Mouse (Mus musculus): ENCODE measurements around the gene Uap1l1.

DNA sequence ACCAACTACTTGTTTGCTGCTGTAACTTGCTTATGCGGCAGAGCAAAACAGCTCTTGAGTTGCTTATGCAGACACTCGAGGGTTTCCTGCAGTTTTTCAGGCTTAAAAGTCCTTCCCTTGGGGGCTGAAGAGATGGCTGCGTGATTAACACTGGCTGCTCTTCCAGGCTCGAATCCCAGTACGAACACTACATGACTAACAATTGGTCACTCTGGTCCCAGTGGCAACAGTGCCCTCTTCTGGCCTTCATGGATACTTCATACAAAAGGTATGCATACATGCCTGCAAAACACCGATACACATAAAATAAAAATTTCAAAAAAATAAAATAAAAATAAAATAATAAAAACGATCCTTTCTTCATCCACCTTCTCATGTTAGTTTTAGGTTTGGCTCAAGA, 37.0 kb downstream of the Uap1l1 start:
- TF ChIP-seq POLR2A (IDR thresholded peaks at IDR 0.05; ENCODE audit: low read depth, low read length) (no peak), CTCF (IDR thresholded peaks at IDR 0.05; ENCODE audit: borderline replicate concordance, insufficient read depth, low read length) (no peak)
